Mouse (Mus musculus) heart, postnatal 36 days (tissue): ENCODE measurements at regions not wholly inside any gene's neighbourhood (a gene's known extent, or its start where the extent isn't known, plus 50 kb on each side); places are given as distances from the start of the nearest gene placed in this dataset.

Source experiments
- DNase-seq, 2 experiments: peaks; one replicate each; pipeline ENCODE4 v3.0.0; 2021 to 2022
- intact Hi-C: fragments of 180-260 bp; cut with DNase I; formaldehyde crosslinking; loops from one replicate; pipeline ENCODE4 v1.15.1; 2025

DNA sequence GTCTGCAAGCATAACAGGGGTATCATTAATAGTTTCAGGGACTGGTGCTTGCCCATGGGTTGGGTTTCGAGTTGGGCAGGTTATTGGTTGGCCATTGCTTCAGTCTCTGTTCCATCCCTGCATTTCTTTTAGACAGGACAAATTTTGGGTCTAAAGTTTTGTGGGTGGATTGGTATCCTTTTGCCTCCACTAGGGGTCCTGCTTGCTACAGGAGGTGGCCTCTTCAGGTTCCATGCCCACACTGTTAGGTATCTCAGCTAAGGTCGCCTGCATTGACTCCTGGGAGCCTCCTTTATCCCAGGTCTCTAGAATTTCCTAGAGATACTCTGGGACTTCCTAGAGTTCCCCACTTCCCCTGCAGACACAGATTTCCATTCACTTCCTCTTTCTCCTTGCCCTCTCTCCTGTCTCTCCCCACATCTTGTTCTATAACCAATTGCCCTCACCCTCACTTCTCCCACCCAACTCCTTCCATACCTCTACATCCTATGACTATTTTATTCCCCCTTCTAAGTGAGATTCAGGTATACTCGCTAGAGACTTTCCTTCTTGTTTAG lies 278.2 kb downstream of the 1700017N19Rik start:
- DNase-seq: no peak
- intact Hi-C loops: no loop called here

DNA sequence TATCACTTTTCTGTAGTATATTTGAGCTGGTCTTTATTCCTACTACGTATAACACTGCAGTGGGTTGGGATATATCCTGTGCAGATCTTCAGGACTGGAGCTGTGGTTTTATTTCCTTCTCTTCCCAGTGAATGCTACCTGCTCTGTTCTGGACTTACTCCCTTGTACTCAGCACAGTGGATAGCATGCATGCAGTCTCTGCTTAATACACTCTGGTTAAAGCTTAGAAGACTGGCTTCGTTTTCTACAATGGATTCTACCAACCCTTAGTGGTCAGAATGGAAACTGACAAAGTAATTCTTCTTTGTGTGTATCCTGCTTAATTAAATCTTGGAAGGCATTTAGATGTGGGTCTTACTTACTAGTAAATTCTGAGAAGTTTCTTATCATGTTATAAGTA lies 292.3 kb downstream of the 1700017N19Rik start:
- DNase-seq: no peak
- intact Hi-C loops: no loop called here

DNA sequence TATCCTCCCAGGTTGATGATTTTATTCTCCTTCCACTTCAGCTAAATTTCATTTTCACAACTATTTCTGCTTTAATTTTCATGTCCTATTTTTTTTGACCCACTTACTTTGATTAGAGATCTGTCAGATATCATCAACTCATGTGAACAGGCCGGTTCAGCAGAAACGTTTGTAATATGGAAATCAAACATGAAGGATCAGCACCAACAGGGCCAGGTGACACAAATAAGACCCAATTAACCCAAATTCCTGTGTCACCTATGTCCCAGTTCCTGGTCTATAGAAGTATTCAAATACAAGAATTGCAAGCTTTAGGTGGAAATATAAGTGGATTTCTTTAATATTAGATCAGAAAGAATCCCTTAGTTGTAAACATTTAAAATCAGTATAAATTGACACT lies 332.7 kb downstream of the 1700017N19Rik start:
- DNase-seq: no peak
- intact Hi-C loops: no loop called here

- intact Hi-C loops: no loop called here
- no peak for DNase-seq
Measured at GRCm38 (mm10) chr10:100927086-100927485, 336.8 kb downstream of the 1700017N19Rik start.

- intact Hi-C loops: no loop called here
- DNase-seq: no peak
Measured at GRCm38 (mm10) chr10:100931739-100932138, 341.5 kb downstream of the 1700017N19Rik start.

GRCm38 (mm10) chr10:100958371-100958770 lies 368.1 kb downstream of the 1700017N19Rik start:
- intact Hi-C loops: no loop called here
- DNase-seq: no peak

GRCm38 (mm10) chr10:101003469-101003868 lies 413.2 kb downstream of the 1700017N19Rik start:
- intact Hi-C loops: no loop called here
- no peak for DNase-seq

GRCm38 (mm10) chr10:101004687-101005086 lies 414.4 kb downstream of the 1700017N19Rik start:
- intact Hi-C loops: no loop called here
- DNase-seq: no peak

DNA sequence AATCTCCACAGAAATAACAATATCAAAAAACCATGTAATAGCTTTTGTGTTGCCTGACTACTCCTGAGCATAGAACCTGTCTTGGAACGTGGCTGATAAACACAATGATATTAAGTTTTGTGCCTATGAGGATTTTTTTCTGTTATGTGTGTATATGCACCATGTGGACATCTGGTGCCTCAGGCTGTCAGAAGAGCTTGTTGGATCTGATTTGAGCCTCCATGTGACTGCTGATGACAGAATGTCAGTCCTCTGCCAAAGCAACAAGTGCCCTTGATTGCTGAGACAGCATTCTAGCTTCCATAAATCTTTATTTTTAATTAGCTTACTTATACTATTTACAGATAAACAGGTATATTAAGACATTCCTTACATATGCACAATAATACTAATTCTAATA lies 425.1 kb downstream of the 1700017N19Rik start:
- DNase-seq: no peak
- intact Hi-C loops: no loop called here

DNA sequence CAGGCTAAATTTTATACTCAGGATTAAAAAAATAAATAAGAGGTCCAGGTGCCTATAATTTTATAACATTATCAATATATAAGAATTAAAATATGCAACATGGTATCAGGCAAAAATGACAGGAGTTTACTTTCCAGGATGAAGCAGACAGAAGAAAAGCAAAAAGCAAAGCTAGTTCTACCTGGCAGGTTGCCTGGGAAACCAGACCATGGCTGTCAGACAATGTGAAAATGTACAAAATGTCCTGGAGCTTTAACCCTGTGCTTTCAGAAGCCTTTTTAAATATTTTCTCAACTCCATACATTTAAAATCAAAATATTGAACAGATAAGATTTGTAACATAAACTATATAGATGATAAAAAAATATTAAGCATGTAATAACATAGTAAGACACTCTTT lies 448.3 kb downstream of the 1700017N19Rik start:
- intact Hi-C loops: no loop called here
- DNase-seq: no peak

DNA sequence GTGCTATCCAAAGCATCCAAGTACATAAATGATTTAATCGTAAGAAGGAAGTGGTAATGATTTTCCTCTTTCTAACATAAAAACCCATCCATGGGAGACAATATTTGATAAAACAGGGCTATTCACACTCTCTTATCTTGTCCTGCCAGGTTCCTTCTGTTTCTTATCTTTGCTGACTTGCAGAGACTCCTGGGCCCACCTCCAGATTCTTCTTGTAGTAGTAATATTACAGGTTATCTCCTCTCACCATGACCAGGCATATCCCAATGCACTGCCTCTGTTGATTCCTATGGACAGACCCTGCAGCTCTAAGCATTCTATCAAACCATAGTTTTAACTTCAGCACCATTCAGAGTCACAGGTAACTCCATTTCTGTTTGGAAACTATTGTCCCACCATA lies 448.8 kb downstream of the 1700017N19Rik start:
- intact Hi-C loops: no loop called here
- DNase-seq: no peak
